Mouse (Mus musculus): ENCODE data around the gene Rbms1. TPM values are rescaled to one million over a fixed set of nuclear protein-coding genes. Genes with fewer than 3 reads are reported as not detected.

Rbms1 gene
- total RNA-seq, 2 experiments from 2014 or later, result 5.4 to 17.2 TPM

GRCm38 (mm10) chr2:60722967-60723366 is 240.0 kb downstream of the Rbms1 start:
- no peak for ATAC-seq (replicated peaks; ENCODE audit: low FRiP score, poor library complexity, severe bottlenecking)

DNA sequence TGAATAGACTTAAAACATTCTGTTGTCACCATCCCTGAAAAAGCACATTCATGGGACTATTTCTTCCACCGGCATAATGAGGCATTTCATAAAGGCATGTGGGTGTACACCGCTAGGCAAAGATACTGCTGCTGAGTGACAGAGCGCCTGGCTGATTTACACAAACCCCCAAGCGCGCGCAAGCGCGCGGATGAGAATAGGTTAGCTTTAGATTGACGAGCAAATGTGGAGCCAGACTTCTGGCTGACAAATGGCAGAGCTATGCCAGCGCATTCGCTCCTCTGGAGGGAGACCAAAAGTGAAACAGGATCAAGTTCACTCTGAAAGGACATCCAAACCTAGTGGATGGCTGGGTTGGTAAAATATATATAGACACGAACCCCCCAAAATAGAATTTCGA is 240.5 kb downstream of the Rbms1 start, which contains the start of gene Itgb6:
Itgb6 (minus strand) TSS at position 130 of the 400 bp plus-strand sequence.
- ATAC-seq (replicated peaks; ENCODE audit: low FRiP score, poor library complexity, severe bottlenecking), result no peak

GRCm38 (mm10) chr2:60720906-60721305 is 242.1 kb downstream of the Rbms1 start:
- no peak for ATAC-seq (replicated peaks; ENCODE audit: low FRiP score, poor library complexity, severe bottlenecking)

- ATAC-seq (replicated peaks; ENCODE audit: low FRiP score, poor library complexity, severe bottlenecking), result no peak
Measured at GRCm38 (mm10) chr2:60720205-60720604, 242.8 kb downstream of the Rbms1 start.

GRCm38 (mm10) chr2:60717348-60717747 is 245.6 kb downstream of the Rbms1 start:
- ATAC-seq (replicated peaks; ENCODE audit: low FRiP score, poor library complexity, severe bottlenecking), result no peak

GRCm38 (mm10) chr2:60716549-60716948 is 246.4 kb downstream of the Rbms1 start:
- ATAC-seq (replicated peaks; ENCODE audit: low FRiP score, poor library complexity, severe bottlenecking), result no peak

DNA sequence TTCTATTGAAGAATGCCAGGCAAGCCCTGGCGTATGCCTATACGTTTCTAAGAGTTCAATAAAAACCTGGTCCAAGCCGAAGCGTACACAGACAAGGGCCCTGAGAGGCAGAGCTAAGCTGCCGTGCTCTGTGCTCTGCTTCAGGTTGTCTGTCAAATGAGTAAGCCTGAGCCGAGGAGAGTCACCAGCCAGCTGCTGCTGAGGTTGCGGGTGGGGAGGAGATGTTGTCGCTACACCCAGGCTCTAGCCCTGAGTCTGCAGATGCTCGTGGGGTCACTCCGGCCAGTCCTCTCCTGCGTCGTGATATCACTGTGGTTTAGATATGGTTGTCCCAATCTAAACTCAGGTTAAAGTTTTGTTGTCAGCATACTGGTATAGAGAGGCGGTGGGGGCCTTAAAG is 247.2 kb downstream of the Rbms1 start:
- ATAC-seq (replicated peaks; ENCODE audit: low FRiP score, poor library complexity, severe bottlenecking), result no peak

GRCm38 (mm10) chr2:60714971-60715502 is 248.0 kb downstream of the Rbms1 start:
- no peak for ATAC-seq (replicated peaks; ENCODE audit: low FRiP score, poor library complexity, severe bottlenecking)

- no peak for ATAC-seq (replicated peaks; ENCODE audit: low FRiP score, poor library complexity, severe bottlenecking)
Measured at GRCm38 (mm10) chr2:60714475-60714874, 248.5 kb downstream of the Rbms1 start.

DNA sequence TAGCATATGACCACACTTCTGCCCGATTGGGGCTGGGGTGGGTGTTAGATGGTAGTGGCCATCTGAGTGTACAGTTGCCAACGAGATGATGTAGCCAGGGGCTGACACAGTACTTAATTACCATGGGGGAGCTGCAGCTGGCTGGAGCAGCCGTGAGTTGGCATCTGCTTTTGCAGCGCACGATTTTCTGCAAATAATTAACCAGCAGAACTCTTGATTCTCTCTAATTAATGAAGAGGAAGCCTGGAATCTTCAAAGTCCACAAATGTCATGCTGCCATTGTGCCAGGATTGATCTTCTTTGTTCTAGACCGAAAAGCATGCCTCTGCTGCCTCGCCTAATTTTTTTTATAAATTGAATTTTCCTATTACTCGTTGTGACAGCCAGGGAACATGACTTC is 249.1 kb downstream of the Rbms1 start:
- ATAC-seq (replicated peaks; ENCODE audit: low FRiP score, poor library complexity, severe bottlenecking), result no peak

- no peak for ATAC-seq (replicated peaks; ENCODE audit: low FRiP score, poor library complexity, severe bottlenecking)
Measured at GRCm38 (mm10) chr2:60712891-60713290, 250.1 kb downstream of the Rbms1 start.

DNA sequence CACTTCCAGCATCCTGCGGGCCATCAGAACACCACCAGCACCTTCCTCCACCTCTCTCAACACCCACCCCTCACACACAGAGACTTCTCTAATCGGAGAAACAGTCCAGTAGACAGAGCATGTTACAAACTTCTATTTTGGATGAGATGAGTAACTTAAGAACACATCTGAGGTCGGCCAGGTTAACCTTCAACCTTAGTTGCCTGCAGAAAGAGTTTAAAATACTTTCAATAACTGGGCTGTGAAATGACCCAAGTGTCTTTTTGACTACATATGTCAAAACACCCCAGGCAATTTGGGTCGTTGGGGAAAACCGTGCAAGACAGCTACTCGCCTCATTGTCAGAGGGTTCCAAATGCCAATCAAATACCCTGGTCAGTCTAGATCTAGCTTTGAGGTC is 250.5 kb downstream of the Rbms1 start:
- ATAC-seq (replicated peaks; ENCODE audit: low FRiP score, poor library complexity, severe bottlenecking), result no peak

DNA sequence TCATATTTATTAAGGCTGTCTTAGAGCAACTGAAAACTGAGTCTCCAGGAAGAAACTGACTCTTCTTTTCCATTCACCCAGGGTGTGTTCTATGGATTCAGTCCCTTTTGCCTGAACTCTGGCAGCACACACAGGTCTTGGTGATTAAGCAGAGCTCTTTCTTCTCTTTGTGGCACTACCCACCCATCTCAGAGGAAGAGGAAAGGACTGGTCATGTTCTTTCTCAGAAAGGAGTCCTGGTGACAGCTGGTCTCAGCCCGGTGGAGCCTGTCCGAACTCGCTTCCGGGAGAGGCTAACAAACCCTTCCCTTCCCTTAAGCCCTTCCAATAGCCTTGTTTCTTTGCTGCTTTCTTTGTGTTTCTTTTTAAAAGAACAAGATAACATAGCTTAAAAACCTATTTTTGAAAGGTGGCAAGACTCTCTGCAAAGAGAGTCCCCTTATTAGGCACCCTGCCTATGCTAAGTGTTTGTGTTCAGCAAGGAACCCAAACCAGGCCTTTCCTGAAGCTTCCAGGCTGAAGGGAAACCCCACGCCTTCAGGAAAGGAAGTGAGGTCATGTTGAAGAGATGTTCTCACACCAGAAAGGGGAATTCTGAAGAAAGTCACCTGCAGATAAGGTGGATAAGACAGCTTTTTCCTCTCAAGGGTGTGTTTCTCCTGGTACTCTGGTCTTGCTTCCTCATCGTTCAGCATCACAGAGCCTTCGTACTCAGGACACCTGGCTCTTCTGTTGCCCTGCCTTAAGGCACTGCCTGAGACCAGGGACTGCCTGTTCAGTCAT is 251.7 kb downstream of the Rbms1 start:
- no peak for ATAC-seq (replicated peaks; ENCODE audit: low FRiP score, poor library complexity, severe bottlenecking)

DNA sequence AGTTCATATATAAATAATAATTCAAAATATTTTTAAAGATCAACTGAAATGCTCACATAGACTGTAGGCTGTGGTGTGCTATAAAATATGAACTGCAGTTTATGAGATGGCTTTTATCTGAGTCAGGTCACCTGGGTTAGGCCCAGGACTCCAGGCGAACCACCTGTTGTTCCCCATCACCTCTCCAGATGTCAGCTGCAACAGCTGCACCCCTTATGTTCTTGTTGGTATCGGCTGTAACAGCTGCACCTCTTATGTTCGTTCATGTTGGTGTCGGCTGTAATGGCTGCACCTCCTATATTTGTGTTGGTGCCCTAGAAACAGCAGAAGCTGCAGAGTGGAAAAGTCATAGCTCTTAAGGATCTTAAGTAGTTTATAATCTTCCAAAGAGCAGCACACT is 252.7 kb downstream of the Rbms1 start:
- ATAC-seq (replicated peaks; ENCODE audit: low FRiP score, poor library complexity, severe bottlenecking), result no peak

GRCm38 (mm10) chr2:60708671-60709070 is 254.3 kb downstream of the Rbms1 start:
- no peak for ATAC-seq (replicated peaks; ENCODE audit: low FRiP score, poor library complexity, severe bottlenecking)

GRCm38 (mm10) chr2:60706866-60707265 is 256.1 kb downstream of the Rbms1 start:
- no peak for ATAC-seq (replicated peaks; ENCODE audit: low FRiP score, poor library complexity, severe bottlenecking)

GRCm38 (mm10) chr2:60705426-60705825 is 257.6 kb downstream of the Rbms1 start:
- no peak for ATAC-seq (replicated peaks; ENCODE audit: low FRiP score, poor library complexity, severe bottlenecking)

DNA sequence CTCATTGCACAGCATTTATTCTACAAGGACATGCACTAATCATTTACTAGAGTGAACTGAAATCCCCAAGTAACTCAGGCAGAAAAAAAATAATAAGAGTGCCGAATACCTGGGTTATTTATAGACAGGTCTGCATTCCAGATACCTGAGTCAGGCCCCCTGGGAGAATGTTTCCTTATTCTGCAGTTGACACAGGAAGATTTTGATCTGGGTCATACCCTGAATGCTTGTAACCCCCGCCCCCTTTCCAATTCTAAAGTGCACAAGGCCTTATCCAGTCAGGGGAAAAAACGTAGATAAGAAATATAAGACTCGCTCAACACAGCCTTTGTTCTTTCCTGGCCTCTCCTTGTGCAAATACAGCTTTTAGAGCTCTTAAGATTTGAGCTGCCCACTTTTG is 259.7 kb downstream of the Rbms1 start:
- ATAC-seq (replicated peaks; ENCODE audit: low FRiP score, poor library complexity, severe bottlenecking), result no peak

DNA sequence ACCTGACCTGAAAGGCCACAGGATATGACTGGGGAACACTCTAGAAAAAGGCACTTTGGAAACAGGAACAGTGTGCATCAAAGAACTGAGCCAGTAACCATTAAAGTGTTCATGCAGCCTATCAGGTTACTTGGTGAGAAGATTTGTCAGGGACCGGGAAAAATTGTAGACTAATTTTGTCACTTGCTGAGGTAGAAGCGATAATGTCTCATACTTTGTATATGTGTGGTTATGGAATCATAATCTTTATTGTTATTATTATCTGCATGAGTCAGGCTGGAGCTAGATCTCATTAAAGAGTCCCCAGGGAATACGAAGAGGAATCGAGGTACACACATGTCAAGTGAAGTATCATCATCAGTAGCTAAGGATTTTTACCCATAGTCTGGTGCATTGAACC is 262.0 kb downstream of the Rbms1 start:
- no peak for ATAC-seq (replicated peaks; ENCODE audit: low FRiP score, poor library complexity, severe bottlenecking)
